Mouse (Mus musculus) liver, adult 2 months (tissue): ENCODE measurements around the gene Tmco4.

Source experiments
- CTCF ChIP-seq: fragments of 200-500 bp; IDR thresholded peaks from 2 replicates; pipeline ENCODE4 v1.5.1; 2011; ENCODE audit warnings: low read depth, low read length, control low read depth
- POLR2A ChIP-seq: fragments of 200-500 bp; IDR thresholded peaks from 2 replicates; pipeline ENCODE4 v1.6.1; 2011; ENCODE audit warnings: low read length, control low read depth; ENCODE audit not compliant: insufficient read depth; ENCODE audit errors: extremely low read depth

GRCm38 (mm10) chr4:138967485-138967884 lies 5.2 kb upstream of the Tmco4 start:
- TF ChIP-seq POLR2A: no peak
- no peak for TF ChIP-seq CTCF
